Mouse (Mus musculus): ENCODE results near the gene Usp46. TPM values are rescaled to one million over a fixed set of nuclear protein-coding genes. Genes with fewer than 3 reads are reported as not detected.

The Usp46 gene
- polyA plus RNA-seq, 1 experiment from 2014 or later: 30.4 TPM

DNA sequence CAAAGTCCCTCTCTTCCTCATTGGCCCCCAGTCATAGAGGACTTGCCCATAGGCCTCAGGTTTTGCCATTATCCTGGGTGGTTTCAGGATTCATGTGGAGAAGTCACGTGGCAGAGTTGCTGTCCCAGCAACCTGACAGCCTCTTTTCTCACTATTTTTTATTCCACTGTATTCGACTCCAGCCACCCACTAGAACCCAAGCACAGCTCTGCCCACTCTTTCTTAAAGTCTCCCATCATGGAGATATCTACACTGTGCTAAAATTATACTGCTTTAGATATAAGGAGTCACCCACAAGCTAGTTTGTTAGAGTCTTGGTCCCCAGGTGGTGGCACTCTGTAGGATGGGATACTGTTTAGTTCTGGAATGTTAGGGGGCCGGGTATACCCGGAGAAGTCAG, 27.7 kb downstream of the Usp46 start:
- Histone ChIP-seq H3K27ac (no peak overlapping the region), H3K36me3 (peaks cover 2% of the 10 kb centered on the region; the same call in 1 of the 2 replicates), H3K4me2 (no peak overlapping the region), H3K9ac (no peak overlapping the region), H3K9me3 (no peaks in the 10 kb centered on the region), H3K4me3 (no peak overlapping the region), H3K4me1 (replicated peaks) (peaks cover 16% of the 10 kb centered on the region), H3K27me3 (no peaks in the 10 kb centered on the region)
- WGBS: 93% methylated on average over 4 of the region's 4 CpGs
- no peak for ATAC-seq (ENCODE audit: low FRiP score)

GRCm38 (mm10) chr5:74035454-74035853, 32.8 kb downstream of the Usp46 start:
- WGBS: 78% methylated on average over 2 of the region's 2 CpGs

DNA sequence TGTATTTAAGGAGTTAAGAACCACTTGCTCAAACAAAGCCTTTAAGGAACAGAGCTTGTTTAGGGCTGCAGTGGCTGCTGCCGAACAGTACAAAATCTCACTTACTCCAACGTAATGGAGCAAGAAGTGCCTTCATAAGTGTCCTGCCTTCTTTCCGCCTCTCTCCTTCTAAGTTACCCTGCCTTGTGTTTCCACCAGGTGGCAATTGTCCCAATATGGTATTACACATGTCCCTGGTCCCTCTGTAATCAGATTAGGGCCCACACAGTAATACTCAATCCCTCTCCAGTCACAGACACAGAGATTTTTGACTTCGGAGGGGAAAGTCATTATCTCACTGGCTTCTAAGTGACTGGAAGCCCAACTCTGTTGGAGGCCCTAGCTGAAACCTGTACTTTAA, 34.1 kb downstream of the Usp46 start:
- no peak overlapping the region for H3K4me3 ChIP-seq
- H3K9me3 ChIP-seq: no peaks in the 10 kb centered on the region
- no peak for ATAC-seq (ENCODE audit: low FRiP score)
- no peak overlapping the region for H3K4me2 ChIP-seq
- 90% methylated on average over 4 of the region's 4 CpGs for WGBS
- H3K27ac ChIP-seq: no peak overlapping the region
- no peaks in the 10 kb centered on the region for H3K27me3 ChIP-seq
- H3K36me3 ChIP-seq: peaks cover 12% of the 10 kb centered on the region
- H3K9ac ChIP-seq: no peak overlapping the region
- 0 out of 2 replicates have a peak, but pooled peaks cover 5% of the 10 kb centered on the region for H3K4me1 ChIP-seq (replicated peaks)

More at GRCm38 (mm10) chr5:74035454-74035853, 32.8 kb downstream of the Usp46 start:
- no peak for ATAC-seq (ENCODE audit: low FRiP score)
- H3K9ac ChIP-seq: no peak overlapping the region
- H3K4me2 ChIP-seq: no peak overlapping the region
- no peaks in the 10 kb centered on the region for H3K27me3 ChIP-seq
- no peaks in the 10 kb centered on the region for H3K9me3 ChIP-seq
- no peaks in the 10 kb centered on the region for H3K4me1 ChIP-seq (replicated peaks)
- H3K36me3 ChIP-seq: peaks cover 13% of the 10 kb centered on the region
- H3K4me3 ChIP-seq: no peak overlapping the region
- H3K27ac ChIP-seq: no peak overlapping the region

DNA sequence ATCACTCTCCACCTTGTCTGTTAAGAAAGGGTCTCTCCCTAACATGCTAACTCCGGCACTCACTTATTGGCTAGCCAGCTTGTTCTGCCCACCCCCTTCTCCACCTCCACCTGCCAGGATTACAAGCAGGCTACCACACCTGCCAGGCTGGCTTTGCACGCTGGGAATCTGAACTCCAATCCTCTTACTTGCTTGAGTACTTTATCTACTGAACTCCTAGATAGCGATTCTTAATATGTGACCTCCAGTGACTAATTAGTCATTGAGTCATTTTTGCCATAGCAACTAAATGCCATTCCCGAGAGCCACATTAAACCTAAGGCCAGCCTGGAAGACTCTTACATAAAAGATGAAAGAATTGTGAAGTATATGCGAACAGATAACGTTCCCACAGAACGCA, 38.4 kb downstream of the Usp46 start:
- H3K9me3 ChIP-seq: no peaks in the 10 kb centered on the region
- 76% methylated on average over 7 of the region's 7 CpGs for WGBS

GRCm38 (mm10) chr5:74028691-74029479, 39.3 kb downstream of the Usp46 start:
- Histone ChIP-seq H3K9me3 (no peaks in the 10 kb centered on the region), H3K36me3 (peaks cover 28% of the 10 kb centered on the region), H3K27ac (no peak overlapping the region), H3K4me3 (no peak overlapping the region), H3K4me2 (no peak overlapping the region), H3K9ac (no peak overlapping the region), H3K4me1 (replicated peaks) (0 out of 2 replicates have a peak, but pooled peaks cover 5% of the 10 kb centered on the region), H3K27me3 (no peaks in the 10 kb centered on the region)
- 93% methylated on average over 25 of the region's 25 CpGs for WGBS
- ATAC-seq (ENCODE audit: low FRiP score): no peak

More for the DNA sequence above, 38.4 kb downstream of the Usp46 start:
- no peak overlapping the region for H3K4me3 ChIP-seq
- H3K27ac ChIP-seq: no peak overlapping the region
- H3K4me1 ChIP-seq (replicated peaks): 0 out of 2 replicates have a peak, but pooled peaks cover 5% of the 10 kb centered on the region
- H3K9ac ChIP-seq: no peak overlapping the region
- peaks cover 28% of the 10 kb centered on the region for H3K36me3 ChIP-seq
- no peak overlapping the region for H3K4me2 ChIP-seq
- no peaks in the 10 kb centered on the region for H3K27me3 ChIP-seq
- ATAC-seq (ENCODE audit: low FRiP score): no peak

- 0 out of 2 replicates have a peak, but pooled peaks cover 5% of the 10 kb centered on the region for H3K4me1 ChIP-seq (replicated peaks)
- H3K4me3 ChIP-seq: no peak overlapping the region
- no peaks in the 10 kb centered on the region for H3K27me3 ChIP-seq
- no peaks in the 10 kb centered on the region for H3K9me3 ChIP-seq
- no peak overlapping the region for H3K4me2 ChIP-seq
- peaks cover 28% of the 10 kb centered on the region for H3K36me3 ChIP-seq
- no peak overlapping the region for H3K27ac ChIP-seq
- H3K9ac ChIP-seq: no peak overlapping the region
- 90% methylated on average over 2 of the region's 2 CpGs for WGBS
- no peak for ATAC-seq (ENCODE audit: low FRiP score)
Measured at GRCm38 (mm10) chr5:74028221-74028620, 40.0 kb downstream of the Usp46 start.

DNA sequence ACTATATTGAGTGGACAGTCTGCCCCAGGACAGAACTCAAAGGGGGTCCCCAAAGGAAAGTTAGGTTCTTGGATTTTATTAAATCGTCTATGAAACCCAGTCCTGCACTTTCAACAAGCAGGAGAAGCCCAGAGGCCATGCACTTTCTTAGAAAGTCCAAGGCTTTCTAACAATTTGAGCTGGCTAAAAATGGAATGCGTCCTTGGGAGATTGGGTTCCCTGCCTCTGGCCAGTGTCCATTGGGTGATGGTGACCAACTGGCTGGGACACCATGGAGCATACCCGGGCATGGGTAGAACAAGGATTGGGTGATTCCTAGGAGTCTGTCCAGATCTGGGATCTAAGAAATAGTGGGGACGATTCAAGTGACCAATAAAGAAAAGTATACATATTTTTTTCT, 47.7 kb downstream of the Usp46 start:
- no peaks in the 10 kb centered on the region for H3K27me3 ChIP-seq
- H3K4me2 ChIP-seq: no peak overlapping the region
- H3K9ac ChIP-seq: no peak overlapping the region
- 91% methylated on average over 4 of the region's 4 CpGs for WGBS
- no peak overlapping the region for H3K4me3 ChIP-seq
- H3K27ac ChIP-seq: no peak overlapping the region
- H3K9me3 ChIP-seq: no peaks in the 10 kb centered on the region
- H3K4me1 ChIP-seq (replicated peaks): no peaks in the 10 kb centered on the region; the same call in 1 of the 2 replicates
- peaks cover 11% of the 10 kb centered on the region for H3K36me3 ChIP-seq
- no peak for ATAC-seq (ENCODE audit: low FRiP score)

DNA sequence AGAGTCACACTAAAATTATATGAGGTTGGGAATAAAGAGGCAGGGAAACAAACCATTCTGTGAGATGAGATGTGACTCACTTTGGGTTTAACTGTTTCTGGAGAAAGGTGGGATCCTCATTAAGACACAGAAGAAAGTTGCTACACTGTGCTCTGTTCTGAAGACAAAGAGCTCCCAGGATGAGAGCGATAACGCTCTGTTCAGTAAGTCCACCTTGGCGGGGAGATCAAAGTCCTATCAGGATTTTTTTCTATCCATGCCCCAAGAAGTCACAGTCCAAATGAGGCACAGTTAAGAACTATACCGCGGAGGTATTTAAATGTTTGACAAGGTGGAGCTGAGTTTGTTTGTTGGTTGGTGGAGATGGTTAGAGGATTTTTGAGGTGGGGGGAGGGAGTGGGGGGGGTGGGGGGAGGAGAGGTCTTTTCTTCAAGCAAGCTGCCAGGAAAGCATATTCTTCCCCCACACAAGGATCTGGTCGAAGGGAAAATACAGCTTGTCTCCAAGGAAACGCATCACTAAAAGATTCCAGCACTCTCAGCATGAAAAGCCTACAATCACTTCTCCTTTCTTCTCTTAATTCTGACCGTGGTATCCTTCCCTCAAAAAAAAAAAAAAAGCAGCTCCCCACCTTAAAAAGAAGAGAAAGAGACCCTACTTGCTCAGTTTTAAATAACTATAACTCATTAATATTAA, 49.2 kb downstream of the Usp46 start:
- no peak for ATAC-seq (ENCODE audit: low FRiP score)
- Histone ChIP-seq H3K4me2 (no peak overlapping the region), H3K27ac (0 out of 2 replicates have a peak overlapping the region, but pooled peaks have one; percentile 37), H3K9me3 (no peaks in the 10 kb centered on the region), H3K27me3 (no peaks in the 10 kb centered on the region), H3K4me3 (no peak overlapping the region), H3K9ac (no peak overlapping the region), H3K36me3 (peaks cover 25% of the 10 kb centered on the region), H3K4me1 (replicated peaks) (no peaks in the 10 kb centered on the region; the same call in 1 of the 2 replicates)
- 72% methylated on average over 8 of the region's 8 CpGs for WGBS

DNA sequence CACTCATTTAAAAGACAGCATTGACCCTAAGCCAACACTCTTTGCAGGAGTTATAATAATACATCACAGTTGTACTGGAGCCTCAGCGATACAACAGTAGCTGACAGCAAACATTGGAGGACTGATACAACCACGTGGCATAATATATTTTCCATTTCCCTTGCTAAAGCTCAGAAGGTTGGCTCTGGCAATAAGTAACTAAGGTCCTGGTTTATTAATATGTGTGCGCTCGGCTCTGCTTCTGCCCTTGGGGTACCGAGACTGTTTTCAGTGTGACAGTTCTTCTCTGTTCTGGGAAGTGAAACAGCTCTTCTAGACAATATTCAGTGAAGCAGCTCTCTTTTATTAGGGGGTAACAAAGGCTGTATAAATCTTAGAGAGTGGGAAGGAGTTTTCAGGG, 50.7 kb downstream of the Usp46 start:
- no peak overlapping the region for H3K4me3 ChIP-seq
- no peak overlapping the region for H3K27ac ChIP-seq
- H3K36me3 ChIP-seq: peaks cover 27% of the 10 kb centered on the region
- no peaks in the 10 kb centered on the region for H3K27me3 ChIP-seq
- no peaks in the 10 kb centered on the region for H3K9me3 ChIP-seq
- 88% methylated on average over 5 of the region's 5 CpGs for WGBS
- H3K4me2 ChIP-seq: no peak overlapping the region
- no peak overlapping the region for H3K9ac ChIP-seq
- no peaks in the 10 kb centered on the region; the same call in 1 of the 2 replicates for H3K4me1 ChIP-seq (replicated peaks)
- ATAC-seq (ENCODE audit: low FRiP score): no peak

DNA sequence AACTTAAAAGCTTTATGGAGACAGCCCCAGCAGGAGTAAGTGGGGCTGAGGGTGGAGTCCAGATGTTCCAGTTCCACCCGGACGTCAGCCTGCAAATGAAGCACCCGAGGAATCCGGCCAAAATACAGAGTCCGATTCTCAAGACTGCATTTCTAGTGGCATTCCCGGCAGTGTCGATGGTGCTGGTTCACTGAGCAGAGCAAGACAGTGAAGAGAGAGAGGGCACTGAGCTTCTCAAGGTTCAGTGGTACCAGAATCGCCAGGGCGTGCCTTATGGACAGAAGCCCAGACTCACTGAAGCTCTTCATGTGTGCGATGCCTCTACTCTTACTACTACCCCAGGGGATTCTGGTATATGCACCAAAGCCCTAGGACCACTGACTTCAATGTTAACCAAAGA, 56.6 kb downstream of the Usp46 start:
- Histone ChIP-seq H3K4me2 (no peak overlapping the region), H3K27ac (no peak overlapping the region), H3K36me3 (peaks cover 26% of the 10 kb centered on the region), H3K4me1 (replicated peaks) (peaks cover 4% of the 10 kb centered on the region; the same call in 1 of the 2 replicates), H3K9ac (no peak overlapping the region), H3K9me3 (no peaks in the 10 kb centered on the region), H3K27me3 (no peaks in the 10 kb centered on the region), H3K4me3 (no peak overlapping the region)
- no peak for ATAC-seq (ENCODE audit: low FRiP score)
- WGBS: 79% methylated on average over 10 of the region's 10 CpGs

GRCm38 (mm10) chr5:74007492-74008070, 60.6 kb downstream of the Usp46 start:
- no peak for ATAC-seq (ENCODE audit: low FRiP score)
- H3K36me3 ChIP-seq: peaks cover 34% of the 10 kb centered on the region
- WGBS: 90% methylated on average over 3 of the region's 3 CpGs

GRCm38 (mm10) chr5:74005936-74006335, 62.3 kb downstream of the Usp46 start:
- Histone ChIP-seq H3K36me3 (peaks cover 47% of the 10 kb centered on the region), H3K9me3 (no peaks in the 10 kb centered on the region), H3K4me1 (replicated peaks) (peaks cover 4% of the 10 kb centered on the region; the same call in 1 of the 2 replicates), H3K27me3 (no peaks in the 10 kb centered on the region), H3K4me2 (no peak overlapping the region), H3K27ac (no peak overlapping the region), H3K4me3 (no peak overlapping the region), H3K9ac (no peak overlapping the region)
- no peak for ATAC-seq (ENCODE audit: low FRiP score)
- WGBS: 100% methylated on average over 2 of the region's 2 CpGs

More at GRCm38 (mm10) chr5:74007492-74008070, 60.6 kb downstream of the Usp46 start:
- no peaks in the 10 kb centered on the region for H3K9me3 ChIP-seq
- no peak overlapping the region for H3K4me2 ChIP-seq
- no peak overlapping the region for H3K9ac ChIP-seq
- H3K27me3 ChIP-seq: no peaks in the 10 kb centered on the region
- no peak overlapping the region for H3K4me3 ChIP-seq
- peaks cover 4% of the 10 kb centered on the region; the same call in 1 of the 2 replicates for H3K4me1 ChIP-seq (replicated peaks)
- H3K27ac ChIP-seq: peak overlapping the region; percentile 49

Measured in hindbrain, embryonic 13.5 days (tissue).